Mouse (Mus musculus) heart, embryonic 15.5 days (tissue): ENCODE measurements around the gene Appl2. TPM values are rescaled to one million over a fixed set of nuclear protein-coding genes. Genes with fewer than 3 reads are reported as not detected.
"Not testable (repeated sequence)": the region's sequence is repeated elsewhere in the genome, so short reads cannot be mapped to it uniquely, and the experiment has no call there.

Source experiments
- ATAC-seq: fragments of 200-750 bp; cut with Nextera tagmentation; replicated peaks from 2 replicates; pipeline ENCODE4 v1.8.0; 2017; ENCODE audit warnings: low read depth, moderate TSS enrichment; ENCODE audit not compliant: insufficient number of reproducible peaks, insufficient read depth, low FRiP score
- H3K27ac ChIP-seq: fragments of 300-500 bp; sonication (generic); 2 replicates; pipeline ENCODE4 v1.5.1; 2015; ENCODE audit warnings: mild to moderate bottlenecking, inconsistent platforms
- H3K27me3 ChIP-seq: fragments of 300-500 bp; sonication (generic); 2 replicates; pipeline ENCODE4 v1.6.1; 2015; ENCODE audit warnings: inconsistent platforms
- H3K36me3 ChIP-seq: fragments of 300-500 bp; sonication (generic); 2 replicates; pipeline ENCODE4 v1.6.1; 2015; ENCODE audit warnings: mild to moderate bottlenecking, inconsistent platforms
- H3K4me1 ChIP-seq: fragments of 300-500 bp; sonication (generic); replicated peaks from 2 replicates; pipeline ENCODE4 v1.6.1; 2015; ENCODE audit warnings: inconsistent platforms
- H3K4me2 ChIP-seq: fragments of 300-500 bp; sonication (generic); 2 replicates; pipeline ENCODE4 v1.6.1; 2015; ENCODE audit warnings: inconsistent platforms, mild to moderate bottlenecking, moderate library complexity
- H3K4me3 ChIP-seq: fragments of 300-500 bp; sonication (generic); 2 replicates; pipeline ENCODE4 v1.5.1; 2015; ENCODE audit warnings: mild to moderate bottlenecking, inconsistent platforms
- H3K9ac ChIP-seq: fragments of 300-500 bp; sonication (generic); 2 replicates; pipeline ENCODE4 v1.6.1; 2015; ENCODE audit warnings: mild to moderate bottlenecking, inconsistent platforms
- H3K9me3 ChIP-seq: fragments of 300-500 bp; sonication (generic); replicated peaks from 2 replicates; pipeline ENCODE4 v1.6.1; 2016; ENCODE audit warnings: inconsistent platforms
- WGBS: fragments of 180-500 bp; shearing (Covaris S2); methylation state at CpG from one replicate; pipeline ENCODE4 v1.1.7; 2015; ENCODE audit warnings: mixed read lengths; 5-methylcytosine and 5-hydroxymethylcytosine counted together
- polyA plus RNA-seq: library from polyadenylated mRNA; unstranded; fragments of >200 nt; fragmentation: Nextera tagmentation; extraction: Ambion mirVana; gene quantifications from 2 replicates; pipeline ENCODE4 v1.2.1, GENCODE M21; 2015

The Appl2 gene
- polyA plus RNA-seq: 34.0 and 36.5 TPM in 2 replicates

- WGBS: under 1% methylated on average over 59 of the region's 59 CpGs
- Histone ChIP-seq H3K4me3 (peak within 1 kb of the TSS; percentile 73), H3K9ac (peak within 1 kb of the TSS; percentile 69), H3K27me3 (no peaks in the 10 kb centered on the region), H3K4me2 (peak within 1 kb of the TSS; percentile 70), H3K4me1 (peaks cover 36% of the 10 kb centered on the region), H3K9me3 (no peaks in the 10 kb centered on the region), H3K27ac (peak within 1 kb of the TSS; percentile 86), H3K36me3 (no peaks in the 10 kb centered on the region)
- ATAC-seq: peak; percentile 96
Observed at GRCm38 (mm10) chr10:83648131-83649020, at the start of gene Appl2. Appl2 (minus strand) TSS chr10:83648738.

- no peak overlapping the region for H3K4me2 ChIP-seq
Observed at GRCm38 (mm10) chr10:83696226-83696625, 47.7 kb upstream of the Appl2 start.

GRCm38 (mm10) chr10:83692175-83692895 lies 43.8 kb upstream of the Appl2 start:
- ATAC-seq: 0 out of 2 replicates have a peak, but pooled peaks have one; percentile 31
- Histone ChIP-seq H3K4me1 (peaks cover 11% of the 10 kb centered on the region), H3K4me2 (no peak overlapping the region), H3K27me3 (no peaks in the 10 kb centered on the region), H3K4me3 (no peak overlapping the region), H3K36me3 (no peaks in the 10 kb centered on the region), H3K9me3 (no peaks in the 10 kb centered on the region), H3K9ac (no peak overlapping the region), H3K27ac (no peak overlapping the region)
- WGBS: 55% methylated on average over 11 of the region's 11 CpGs

More at GRCm38 (mm10) chr10:83696226-83696625, 47.7 kb upstream of the Appl2 start:
- Histone ChIP-seq H3K9me3 (no peaks in the 10 kb centered on the region), H3K4me3 (no peak overlapping the region), H3K4me1 (peaks cover 11% of the 10 kb centered on the region), H3K9ac (no peak overlapping the region), H3K27ac (no peak overlapping the region), H3K36me3 (no peaks in the 10 kb centered on the region), H3K27me3 (no peaks in the 10 kb centered on the region)
- 80% methylated on average over 4 of the region's 4 CpGs for WGBS
- ATAC-seq: no peak

- Histone ChIP-seq H3K4me2 (no peak overlapping the region), H3K27me3 (no peaks in the 10 kb centered on the region), H3K4me3 (no peak overlapping the region), H3K4me1 (peaks cover 11% of the 10 kb centered on the region), H3K9ac (no peak overlapping the region), H3K27ac (no peak overlapping the region), H3K36me3 (no peaks in the 10 kb centered on the region), H3K9me3 (no peaks in the 10 kb centered on the region; the same call in 1 of the 2 replicates)
- 86% methylated on average over 2 of the region's 2 CpGs for WGBS
- no peak for ATAC-seq
Observed at GRCm38 (mm10) chr10:83688215-83688614, 39.7 kb upstream of the Appl2 start.

GRCm38 (mm10) chr10:83681334-83681733 lies 32.8 kb upstream of the Appl2 start:
- H3K36me3 ChIP-seq: no peaks in the 10 kb centered on the region
- H3K27ac ChIP-seq: no peak overlapping the region
- H3K4me1 ChIP-seq: no peaks in the 10 kb centered on the region
- H3K4me2 ChIP-seq: no peak overlapping the region
- H3K9ac ChIP-seq: no peak overlapping the region
- no peak overlapping the region for H3K4me3 ChIP-seq
- H3K9me3 ChIP-seq: no peaks in the 10 kb centered on the region
- ATAC-seq: no peak
- WGBS: 84% methylated on average over 12 of the region's 12 CpGs
- no peaks in the 10 kb centered on the region for H3K27me3 ChIP-seq

- Histone ChIP-seq H3K4me2 (no peak overlapping the region), H3K9ac (no peak overlapping the region), H3K4me1 (no peaks in the 10 kb centered on the region), H3K36me3 (no peaks in the 10 kb centered on the region), H3K27ac (no peak overlapping the region), H3K27me3 (no peaks in the 10 kb centered on the region), H3K4me3 (no peak overlapping the region), H3K9me3 (no peaks in the 10 kb centered on the region)
- 76% methylated on average over 4 of the region's 4 CpGs for WGBS
- no peak for ATAC-seq
Observed at GRCm38 (mm10) chr10:83666556-83666955, 18.0 kb upstream of the Appl2 start.

GRCm38 (mm10) chr10:83661925-83662324 lies 13.4 kb upstream of the Appl2 start:
- WGBS: 82% methylated on average over 8 of the region's 8 CpGs
- ATAC-seq: no peak
- H3K9me3 ChIP-seq: no peaks in the 10 kb centered on the region

GRCm38 (mm10) chr10:83660605-83661004 lies 12.1 kb upstream of the Appl2 start:
- no peak for ATAC-seq
- H3K27me3 ChIP-seq: no peaks in the 10 kb centered on the region
- H3K4me2 ChIP-seq: no peak overlapping the region
- no peak overlapping the region for H3K9ac ChIP-seq
- peaks cover 6% of the 10 kb centered on the region; the same call in 1 of the 2 replicates for H3K4me1 ChIP-seq
- H3K36me3 ChIP-seq: no peaks in the 10 kb centered on the region
- WGBS: 63% methylated on average over 4 of the region's 4 CpGs
- H3K27ac ChIP-seq: no peak overlapping the region
- no peaks in the 10 kb centered on the region for H3K9me3 ChIP-seq
- H3K4me3 ChIP-seq: no peak overlapping the region

More at GRCm38 (mm10) chr10:83661925-83662324, 13.4 kb upstream of the Appl2 start:
- H3K27ac ChIP-seq: no peak overlapping the region
- no peaks in the 10 kb centered on the region for H3K27me3 ChIP-seq
- H3K4me2 ChIP-seq: no peak overlapping the region
- no peaks in the 10 kb centered on the region for H3K36me3 ChIP-seq
- peaks cover 6% of the 10 kb centered on the region; the same call in 1 of the 2 replicates for H3K4me1 ChIP-seq
- no peak overlapping the region for H3K9ac ChIP-seq
- H3K4me3 ChIP-seq: no peak overlapping the region

GRCm38 (mm10) chr10:83654591-83654990 lies 6.1 kb upstream of the Appl2 start:
- no peak for ATAC-seq
- no peaks in the 10 kb centered on the region for H3K4me1 ChIP-seq
- no peak overlapping the region for H3K4me2 ChIP-seq
- no peak overlapping the region for H3K4me3 ChIP-seq
- no peak overlapping the region for H3K9ac ChIP-seq
- no peaks in the 10 kb centered on the region for H3K9me3 ChIP-seq
- no peaks in the 10 kb centered on the region for H3K27me3 ChIP-seq
- H3K27ac ChIP-seq: no peak overlapping the region
- 81% methylated on average over 2 of the region's 2 CpGs for WGBS
- no peaks in the 10 kb centered on the region for H3K36me3 ChIP-seq

GRCm38 (mm10) chr10:83652205-83652866 lies 3.8 kb upstream of the Appl2 start:
- H3K36me3 ChIP-seq, ATAC-seq, H3K9ac ChIP-seq, H3K4me1 ChIP-seq, H3K9me3 ChIP-seq, H3K4me2 ChIP-seq, H3K4me3 ChIP-seq, H3K27ac ChIP-seq, H3K27me3 ChIP-seq: not testable (repeated sequence)
- 91% methylated on average over 19 of the region's 19 CpGs for WGBS

- WGBS: 30% methylated on average over 6 of the region's 6 CpGs
- H3K4me1 ChIP-seq: peaks cover 34% of the 10 kb centered on the region
- no peaks in the 10 kb centered on the region for H3K9me3 ChIP-seq
- H3K27ac ChIP-seq: peak overlapping the region; percentile 86
- peak overlapping the region; percentile 73 for H3K4me3 ChIP-seq
- ATAC-seq: no peak
- H3K4me2 ChIP-seq: peak overlapping the region; percentile 70
- H3K27me3 ChIP-seq: no peaks in the 10 kb centered on the region
- H3K36me3 ChIP-seq: no peaks in the 10 kb centered on the region
- peak overlapping the region; percentile 69 for H3K9ac ChIP-seq
Observed at GRCm38 (mm10) chr10:83649037-83649436, 499 bp upstream of the Appl2 start.
